Comparison of ENCODE assay signal across 19 mouse cellular contexts in genomic region chr10:82838390-82838789, GRCm38 (mm10).
"Had no signal": no experiment of that assay in that cellular context is flagged by ENCODE, and none has a peak within 500 bp of the region (broad histone marks: within the 10 kb centered on the region; RNA-seq: fewer than 3 reads in every experiment).

No protein-coding gene starts in this region.

- H3K4me3 ChIP-seq: kidney, embryonic 15.5 days; limb, embryonic 12.5 days; limb, embryonic 15.5 days; liver, embryonic 13.5 days; midbrain, embryonic 12.5 days; midbrain, embryonic 15.5 days; myocyte; neural tube, embryonic 13.5 days had no signal

- H3K4me1 ChIP-seq: liver, embryonic 13.5 days; midbrain, embryonic 15.5 days; neural tube, embryonic 13.5 days had no signal

- H3K27me3 ChIP-seq: kidney, embryonic 15.5 days; limb, embryonic 12.5 days; limb, embryonic 15.5 days; liver, embryonic 13.5 days; midbrain, embryonic 12.5 days; midbrain, embryonic 15.5 days; neural tube, embryonic 13.5 days had no signal

- H3K9ac ChIP-seq: kidney, embryonic 15.5 days; limb, embryonic 12.5 days; limb, embryonic 15.5 days; liver, embryonic 13.5 days; midbrain, embryonic 12.5 days; midbrain, embryonic 15.5 days; neural tube, embryonic 13.5 days had no signal

- ATAC-seq: midbrain, embryonic 15.5 days had no signal

- DNase-seq: kidney, adult 18-20 months; kidney, postnatal 14 days; kidney, postnatal 4 days; left cerebral cortex, postnatal 4 days; liver, embryonic 13.5 days; lung, adult 2 months; lung, postnatal 14 days; retina, postnatal 1 day; right cerebral cortex, postnatal 25 days; thymus, adult 18-20 months; thymus, postnatal 36 days had no signal

- H3K9me3 ChIP-seq: kidney, embryonic 15.5 days; limb, embryonic 12.5 days; limb, embryonic 15.5 days; liver, embryonic 13.5 days; midbrain, embryonic 12.5 days; midbrain, embryonic 15.5 days; neural tube, embryonic 13.5 days had no signal

- H3K27ac ChIP-seq: kidney, embryonic 15.5 days; limb, embryonic 12.5 days; limb, embryonic 15.5 days; liver, embryonic 13.5 days; macrophage; midbrain, embryonic 12.5 days; midbrain, embryonic 15.5 days; neural tube, embryonic 13.5 days had no signal

- H3K36me3 ChIP-seq: kidney, embryonic 15.5 days; limb, embryonic 12.5 days; limb, embryonic 15.5 days; liver, embryonic 13.5 days; midbrain, embryonic 12.5 days; midbrain, embryonic 15.5 days; neural tube, embryonic 13.5 days had no signal

- H3K4me2 ChIP-seq: kidney, embryonic 15.5 days; limb, embryonic 12.5 days; limb, embryonic 15.5 days; liver, embryonic 13.5 days; midbrain, embryonic 12.5 days; midbrain, embryonic 15.5 days; neural tube, embryonic 13.5 days had no signal
